Mouse (Mus musculus) hindbrain, postnatal 0 days (tissue): ENCODE data around the gene Ngrn. TPM values are rescaled to one million over a fixed set of nuclear protein-coding genes. Genes with fewer than 3 reads are reported as not detected.

Experiments used
- ATAC-seq: fragments of 200-750 bp; cut with Nextera tagmentation; 2 replicates; pipeline ENCODE4 v1.8.0; 2017; ENCODE audit warnings: mild to moderate bottlenecking, moderate TSS enrichment, moderate library complexity
- DNase-seq: peaks from one replicate; pipeline ENCODE4 v3.0.0-alpha.2; 2015; ENCODE audit warnings: low spot score
- H3K27ac ChIP-seq: fragments of 300-500 bp; sonication (generic); 2 replicates; pipeline ENCODE4 v1.5.1; 2014; ENCODE audit warnings: mild to moderate bottlenecking
- H3K27me3 ChIP-seq: fragments of 300-500 bp; sonication (generic); 2 replicates; pipeline ENCODE4 v1.6.1; 2014; ENCODE audit warnings: low read length, mixed read lengths; ENCODE audit not compliant: insufficient read depth
- H3K36me3 ChIP-seq: fragments of 300-500 bp; sonication (generic); 2 replicates; pipeline ENCODE4 v1.6.1; 2014; ENCODE audit warnings: low read length, mixed read lengths; ENCODE audit not compliant: insufficient read depth
- H3K4me1 ChIP-seq: fragments of 300-500 bp; sonication (generic); 2 replicates; pipeline ENCODE4 v1.6.1; 2014; ENCODE audit warnings: antibody characterized with exemption, low read length, mixed read lengths; ENCODE audit not compliant: insufficient read depth
- H3K4me2 ChIP-seq: fragments of 300-500 bp; sonication (generic); 2 replicates; pipeline ENCODE4 v1.6.1; 2014; ENCODE audit warnings: low read depth, mild to moderate bottlenecking, low read length, moderate library complexity, mixed read lengths
- H3K4me3 ChIP-seq: fragments of 300-500 bp; sonication (generic); 2 replicates; pipeline ENCODE4 v1.5.1; 2014; ENCODE audit warnings: low read length
- H3K9ac ChIP-seq: fragments of 300-500 bp; sonication (generic); replicated peaks from 2 replicates; pipeline ENCODE4 v1.6.1; 2014; ENCODE audit warnings: mild to moderate bottlenecking, low read length, moderate library complexity, mixed read lengths
- H3K9me3 ChIP-seq: fragments of 300-500 bp; sonication (generic); 2 replicates; pipeline ENCODE4 v1.6.1; 2016; ENCODE audit warnings: low read length, mixed read lengths
- CTCF ChIP-seq: IDR thresholded peaks from 2 replicates; pipeline ENCODE4 v1.5.1; 2016; ENCODE audit warnings: antibody characterized with exemption, control low read depth, low read depth
- WGBS: fragments of 180-500 bp; shearing (Covaris S2); extraction: QIAGEN DNeasy Blood & Tissue Kit; methylation state at CpG from one replicate; pipeline ENCODE4 v1.1.7; 2014; 5-methylcytosine and 5-hydroxymethylcytosine counted together
- polyA plus RNA-seq: library from polyadenylated mRNA; unstranded; fragments of >200 nt; fragmentation: Nextera tagmentation; extraction: Ambion mirVana; gene quantifications from 2 replicates; pipeline ENCODE4 v1.2.1, GENCODE M21; 2015
- total RNA-seq: library from RNA; depleted of rRNA; stranded (reverse); fragments of >200 nt; gene quantifications from 2 replicates; pipeline ENCODE4 v1.2.3, GENCODE M21; 2014

Gene Ngrn
- total and polyA plus RNA-seq, 2 experiments from 2014 or later = 48.6 to 69.8 TPM

DNA sequence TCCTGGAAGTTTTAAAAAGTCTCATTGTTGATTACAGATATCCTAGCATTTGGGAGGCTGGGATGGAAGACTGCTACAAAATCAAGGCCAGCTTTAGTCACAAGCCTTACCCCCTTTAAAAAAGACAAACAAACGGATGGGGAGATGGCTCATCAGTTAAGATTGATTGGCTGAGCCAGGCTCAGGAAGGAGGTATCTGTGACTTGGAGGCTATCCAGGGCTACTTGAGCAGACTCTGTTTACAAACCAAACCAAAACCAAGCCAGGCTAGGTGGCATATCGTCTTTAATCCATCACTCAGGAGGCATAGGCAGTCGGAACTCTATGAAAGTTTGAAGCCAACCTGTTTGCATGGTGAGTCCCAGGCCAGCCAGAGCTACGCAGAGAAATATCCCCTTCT is 19.4 kb upstream of the Ngrn start:
- no peak for ATAC-seq
- no peak overlapping the region for H3K9ac ChIP-seq
- H3K27ac ChIP-seq = no peak overlapping the region
- 94% methylated on average over 4 of the region's 4 CpGs for WGBS
- H3K4me2 ChIP-seq = no peak overlapping the region
- no peak for TF ChIP-seq CTCF
- DNase-seq = no peak
- H3K4me1 ChIP-seq = no peaks in the 10 kb centered on the region
- H3K9me3 ChIP-seq = no peaks in the 10 kb centered on the region
- H3K36me3 ChIP-seq = peaks cover 10% of the 10 kb centered on the region
- H3K4me3 ChIP-seq = no peak overlapping the region
- H3K27me3 ChIP-seq = no peaks in the 10 kb centered on the region

DNA sequence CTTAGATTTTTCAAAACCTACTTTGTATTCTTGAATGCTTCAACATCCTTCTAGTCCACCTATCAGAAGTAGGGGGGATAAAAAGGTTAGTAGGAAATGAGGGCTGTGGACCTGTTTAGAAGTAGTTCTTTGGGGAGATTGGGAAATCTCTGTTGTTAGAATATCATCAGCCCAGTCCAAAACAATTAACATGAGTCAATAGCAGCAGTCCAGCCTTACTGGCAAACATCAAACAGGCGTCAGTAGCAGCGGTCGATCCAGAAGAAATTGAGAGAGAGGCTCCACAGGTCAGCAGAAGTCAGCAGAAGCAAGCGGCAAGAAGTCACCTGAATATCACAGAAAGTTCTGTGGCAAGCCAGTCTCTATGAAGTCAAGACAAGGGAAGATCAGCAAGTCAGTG is 16.2 kb upstream of the Ngrn start:
- Histone ChIP-seq H3K36me3 (no peaks in the 10 kb centered on the region; the same call in 1 of the 2 replicates), H3K27me3 (no peaks in the 10 kb centered on the region), H3K9me3 (no peaks in the 10 kb centered on the region), H3K4me3 (no peak overlapping the region), H3K9ac (no peak overlapping the region), H3K4me1 (no peaks in the 10 kb centered on the region), H3K4me2 (no peak overlapping the region), H3K27ac (no peak overlapping the region)
- DNase-seq (no peak), ATAC-seq (no peak)
- no peak for TF ChIP-seq CTCF
- WGBS = 94% methylated on average over 4 of the region's 4 CpGs

DNA sequence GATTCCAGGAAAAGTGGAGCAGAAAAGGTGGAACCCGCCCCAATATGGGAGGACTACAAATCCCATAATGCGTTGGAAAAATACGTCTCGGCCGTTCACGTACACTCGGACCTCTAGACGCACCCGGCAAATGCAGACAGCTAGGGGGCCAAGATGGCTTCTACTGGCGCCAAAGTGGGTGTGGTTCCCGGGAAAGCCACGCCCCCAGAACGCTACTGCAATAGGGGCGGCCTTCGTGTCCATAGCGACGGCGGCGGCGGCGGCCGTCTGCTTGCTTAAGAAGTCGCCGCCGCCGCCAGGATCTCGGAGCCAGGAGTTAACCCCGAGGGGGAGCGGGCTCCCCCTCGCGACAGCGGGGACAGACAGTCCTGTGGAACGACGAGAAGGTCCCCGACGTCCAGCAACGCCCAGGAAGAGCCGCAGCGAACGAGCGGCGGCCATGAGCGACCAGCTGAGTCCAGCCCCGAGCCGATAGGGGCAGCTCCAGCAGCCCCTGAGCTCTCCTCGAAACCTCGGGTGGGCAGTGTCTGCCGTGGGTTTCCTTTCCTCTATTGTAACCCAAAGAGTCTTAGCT is 14.8 kb upstream of the Ngrn start, which contains the start of gene Ttll13:
Ttll13 (plus strand) TSS at position 229 of the 574 bp plus-strand sequence.
- H3K4me1 ChIP-seq = no peaks in the 10 kb centered on the region
- peak within 1 kb of the TSS; percentile 56 for H3K4me3 ChIP-seq
- H3K4me2 ChIP-seq = peak within 1 kb of the TSS; percentile 65
- ATAC-seq = peak; percentile 99
- peak; percentile 99 for DNase-seq
- H3K27ac ChIP-seq = peak within 1 kb of the TSS; percentile 83
- WGBS = under 1% methylated on average over 43 of the region's 48 CpGs
- no peaks in the 10 kb centered on the region for H3K36me3 ChIP-seq
- no peaks in the 10 kb centered on the region for H3K27me3 ChIP-seq
- H3K9ac ChIP-seq = peak within 1 kb of the TSS; percentile 62
- no peaks in the 10 kb centered on the region for H3K9me3 ChIP-seq
- TF ChIP-seq CTCF = peak; percentile 69

DNA sequence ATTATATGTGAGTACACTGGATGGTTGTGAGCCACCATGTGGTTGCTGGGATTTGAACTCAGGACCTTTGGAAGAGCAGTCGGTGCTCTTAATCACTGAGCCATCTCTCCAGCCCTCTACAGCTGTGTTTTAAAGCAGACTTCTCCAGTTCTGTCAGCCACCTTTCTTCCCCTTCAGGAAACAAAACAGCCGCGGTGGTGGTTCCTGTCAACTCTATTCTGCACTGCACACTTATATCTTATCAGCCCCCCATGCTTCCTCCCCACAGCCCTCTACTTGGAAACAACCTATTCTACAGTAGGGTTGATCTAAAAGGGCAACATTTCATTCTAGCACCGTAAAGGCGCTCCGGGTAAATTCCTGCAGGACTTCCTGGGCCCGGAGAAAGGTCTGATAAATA is 14.2 kb upstream of the Ngrn start:
- WGBS = 64% methylated on average over 7 of the region's 7 CpGs
- H3K27me3 ChIP-seq = no peaks in the 10 kb centered on the region
- TF ChIP-seq CTCF = no peak
- peak overlapping the region; percentile 56 for H3K4me3 ChIP-seq
- DNase-seq (no peak), ATAC-seq (no peak)
- H3K9ac ChIP-seq = peak overlapping the region; percentile 62; the same call in 1 of the 2 replicates
- no peaks in the 10 kb centered on the region for H3K9me3 ChIP-seq
- peak overlapping the region; percentile 65 for H3K4me2 ChIP-seq
- peak overlapping the region; percentile 83; the same call in 1 of the 2 replicates for H3K27ac ChIP-seq
- H3K36me3 ChIP-seq = no peaks in the 10 kb centered on the region
- no peaks in the 10 kb centered on the region for H3K4me1 ChIP-seq

DNA sequence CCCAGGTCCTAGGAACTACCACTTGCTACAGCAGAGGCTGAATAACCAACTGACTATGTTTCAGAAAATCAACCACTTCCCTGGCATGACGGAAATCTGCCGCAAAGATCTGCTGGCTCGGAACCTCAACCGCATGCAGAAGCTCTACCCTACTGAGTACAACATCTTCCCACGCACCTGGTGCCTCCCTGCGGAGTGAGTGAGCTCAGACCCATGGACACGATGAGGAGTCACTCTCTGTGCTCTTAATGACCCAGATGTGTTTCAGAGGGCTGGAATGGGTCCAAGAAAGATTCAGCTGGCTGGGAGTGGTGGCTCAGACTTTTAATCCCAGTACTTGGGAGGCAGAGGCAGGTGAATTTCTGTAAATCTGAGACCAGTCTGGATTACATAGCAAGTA is 8.6 kb upstream of the Ngrn start:
- ATAC-seq (no peak), DNase-seq (no peak)
- TF ChIP-seq CTCF = no peak
- Histone ChIP-seq H3K9me3 (no peaks in the 10 kb centered on the region), H3K9ac (no peak overlapping the region), H3K27ac (no peak overlapping the region), H3K27me3 (0 out of 2 replicates have a peak, but pooled peaks cover 10% of the 10 kb centered on the region), H3K36me3 (no peaks in the 10 kb centered on the region), H3K4me1 (no peaks in the 10 kb centered on the region), H3K4me2 (no peak overlapping the region), H3K4me3 (no peak overlapping the region)
- 78% methylated on average over 7 of the region's 7 CpGs for WGBS

DNA sequence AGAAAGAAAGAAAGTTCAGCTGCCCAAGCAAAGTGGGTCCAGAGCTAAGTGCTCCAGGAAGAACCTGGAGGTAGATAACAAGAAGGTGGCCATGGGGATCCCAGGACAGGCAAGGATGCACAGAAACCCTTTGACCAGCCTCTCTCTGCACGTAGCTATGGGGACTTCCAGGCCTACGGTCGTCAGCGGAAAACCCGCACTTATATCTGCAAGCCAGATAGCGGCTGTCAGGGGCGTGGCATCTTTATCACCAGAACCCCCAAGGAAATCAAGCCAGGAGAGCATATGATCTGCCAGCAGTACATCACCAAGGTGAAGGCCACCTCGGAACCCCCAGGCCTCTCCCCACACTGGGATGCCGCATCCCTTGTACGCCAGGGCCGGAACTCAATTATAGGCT is 8.1 kb upstream of the Ngrn start:
- Histone ChIP-seq H3K4me3 (no peak overlapping the region), H3K4me1 (no peaks in the 10 kb centered on the region), H3K9ac (no peak overlapping the region), H3K4me2 (no peak overlapping the region), H3K9me3 (no peaks in the 10 kb centered on the region), H3K27me3 (peaks cover 13% of the 10 kb centered on the region; the same call in 1 of the 2 replicates), H3K36me3 (no peaks in the 10 kb centered on the region), H3K27ac (no peak overlapping the region)
- TF ChIP-seq CTCF = no peak
- ATAC-seq (no peak), DNase-seq (no peak)
- WGBS = 85% methylated on average over 11 of the region's 11 CpGs

DNA sequence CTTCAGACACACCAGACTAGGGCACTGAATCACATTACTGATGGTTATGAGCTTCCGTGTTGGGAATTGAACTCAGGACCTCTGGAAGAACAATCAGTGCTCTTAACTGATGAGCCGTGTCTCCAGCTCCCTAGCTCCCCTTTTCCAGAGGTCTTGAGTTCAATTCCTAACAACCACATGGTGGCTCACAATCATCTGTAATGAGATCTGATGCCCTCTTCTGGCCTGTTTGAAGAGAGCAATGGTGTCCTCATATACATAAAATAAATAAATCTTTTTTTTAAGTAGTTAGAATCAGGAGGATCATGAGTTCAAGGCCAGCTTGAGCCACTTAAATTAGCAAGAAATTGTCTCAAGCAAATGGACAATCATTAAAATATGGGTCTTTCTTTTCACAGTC is 5.0 kb upstream of the Ngrn start:
- H3K9me3 ChIP-seq = no peaks in the 10 kb centered on the region
- no peaks in the 10 kb centered on the region for H3K4me1 ChIP-seq
- 0 out of 2 replicates have a peak, but pooled peaks have one; percentile 13 for TF ChIP-seq CTCF
- DNase-seq = no peak
- ATAC-seq = no peak
- peaks cover 28% of the 10 kb centered on the region for H3K27me3 ChIP-seq
- no peak overlapping the region for H3K4me2 ChIP-seq
- WGBS = 66% methylated on average over 2 of the region's 2 CpGs
- H3K9ac ChIP-seq = no peak overlapping the region
- H3K4me3 ChIP-seq = no peak overlapping the region
- no peak overlapping the region for H3K27ac ChIP-seq
- no peaks in the 10 kb centered on the region for H3K36me3 ChIP-seq
